Mouse (Mus musculus) heart, adult 9 months (tissue): Measurements from ENCODE around the gene Bhlhe23.

Source experiments
- DNase-seq, 2 experiments: peaks; one replicate each; pipeline ENCODE4 v3.0.0; 2022; ENCODE audit warnings: low spot score in 2 of 2

The Bhlhe23 gene

GRCm38 (mm10) chr2:180775223-180775622, 1.5 kb downstream of the Bhlhe23 start:
- no peak for DNase-seq

DNA sequence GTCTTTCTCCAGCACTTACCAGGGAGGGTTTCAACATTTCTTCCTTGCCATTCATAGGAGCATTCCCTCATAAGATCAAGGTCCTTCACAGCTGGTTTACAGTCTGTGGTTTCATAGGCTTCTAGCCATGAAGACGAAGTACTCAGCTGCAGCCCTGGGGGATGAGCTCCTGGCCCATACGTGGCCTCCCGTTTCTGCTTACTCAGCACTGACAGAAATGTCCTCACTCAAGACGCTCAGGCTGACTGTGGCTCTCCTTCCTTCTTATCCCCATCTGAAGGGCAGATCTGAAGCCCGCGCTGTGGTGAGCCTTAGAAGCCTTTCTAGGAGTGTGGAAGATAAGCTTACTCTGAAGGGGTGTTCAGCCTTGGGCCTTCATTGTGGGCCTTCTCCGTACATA, 11.0 kb downstream of the Bhlhe23 start:
- DNase-seq = no peak

DNA sequence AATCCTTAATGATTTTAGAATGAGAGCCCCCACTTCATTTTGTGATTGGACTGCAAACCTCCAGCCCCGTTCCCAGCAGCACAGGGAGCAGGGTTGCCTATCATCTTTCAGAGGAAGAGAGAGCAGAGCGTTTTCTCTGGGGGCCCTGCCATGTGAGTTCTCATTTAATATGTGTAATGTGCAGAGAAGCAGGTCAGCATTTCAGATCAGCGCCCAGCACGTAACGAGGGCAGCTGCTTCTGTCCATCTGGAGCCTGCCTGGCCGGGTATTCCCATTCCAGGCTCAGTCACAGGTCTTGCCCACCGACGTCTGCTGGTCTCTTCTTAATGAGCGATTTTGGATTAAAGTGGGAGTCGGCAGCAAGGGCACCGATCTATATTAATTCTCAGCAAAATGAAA, 11.7 kb downstream of the Bhlhe23 start:
- no peak for DNase-seq

- no peak for DNase-seq
Observed at GRCm38 (mm10) chr2:180758513-180759263, 18.0 kb downstream of the Bhlhe23 start.

- no peak for DNase-seq
Observed at GRCm38 (mm10) chr2:180756786-180757185, 19.9 kb downstream of the Bhlhe23 start.

GRCm38 (mm10) chr2:180755896-180756295, 20.8 kb downstream of the Bhlhe23 start:
- DNase-seq = no peak

DNA sequence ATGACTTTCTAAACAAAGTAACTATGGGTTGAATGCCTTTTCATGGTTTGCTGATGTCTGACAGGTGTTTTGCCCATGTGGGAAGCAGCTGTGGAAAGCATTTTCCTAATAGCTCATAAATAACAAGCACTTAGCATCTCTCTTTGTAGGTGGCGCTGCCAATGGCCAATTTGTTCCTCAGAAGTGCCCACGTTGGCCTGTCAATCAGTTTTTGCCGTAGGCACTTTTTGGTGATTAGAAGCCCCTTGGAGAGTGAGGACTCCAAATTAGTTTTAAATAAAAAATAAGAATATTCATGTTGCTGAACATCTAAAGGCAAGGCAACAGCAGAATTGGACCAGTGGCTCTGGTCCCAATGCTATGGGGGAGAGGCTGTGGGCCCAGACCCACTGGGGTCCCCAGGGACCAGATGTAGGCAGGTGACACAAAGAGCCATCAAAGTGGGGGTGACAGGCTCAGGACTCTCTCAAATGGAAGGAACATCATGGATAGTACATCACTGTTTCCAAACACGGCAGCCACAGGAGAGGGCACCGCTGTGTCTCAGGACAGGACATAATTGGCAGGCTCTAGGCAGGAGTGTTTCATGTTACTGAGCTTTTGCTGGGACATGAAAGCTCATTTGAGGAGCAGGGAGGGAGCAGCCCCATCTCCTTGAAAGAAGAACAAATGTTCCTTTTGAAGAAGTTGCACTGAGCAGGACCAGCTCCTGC, 21.6 kb downstream of the Bhlhe23 start:
- DNase-seq = no peak

GRCm38 (mm10) chr2:180748904-180749303, 27.8 kb downstream of the Bhlhe23 start:
- no peak for DNase-seq

GRCm38 (mm10) chr2:180746569-180747192, 30.0 kb downstream of the Bhlhe23 start:
- DNase-seq = no peak

GRCm38 (mm10) chr2:180745248-180745927, 31.3 kb downstream of the Bhlhe23 start:
- DNase-seq = peak; percentile 68 to 81

- no peak for DNase-seq
Observed at GRCm38 (mm10) chr2:180743321-180743720, 33.4 kb downstream of the Bhlhe23 start.

GRCm38 (mm10) chr2:180742820-180743219, 33.9 kb downstream of the Bhlhe23 start:
- DNase-seq = no peak

DNA sequence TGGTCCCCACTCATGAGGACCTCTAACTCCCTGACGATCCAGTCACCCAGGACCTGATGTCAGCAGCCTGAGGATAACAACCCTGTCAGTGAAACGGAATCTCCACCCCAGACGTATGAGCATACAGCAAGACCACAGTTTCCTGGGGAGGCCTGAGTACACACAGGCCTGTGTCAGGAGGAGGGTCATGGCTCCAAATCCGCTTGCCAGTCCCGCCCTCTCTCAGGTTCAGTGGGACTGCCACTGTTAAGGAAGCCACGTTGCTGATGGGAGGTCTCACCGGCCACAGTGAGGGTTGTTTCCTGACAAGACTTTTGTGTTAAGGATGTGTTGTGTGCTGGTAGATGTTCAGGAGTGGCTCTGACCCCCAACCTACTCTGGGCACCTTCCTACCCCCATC, 35.3 kb downstream of the Bhlhe23 start:
- no peak for DNase-seq

DNA sequence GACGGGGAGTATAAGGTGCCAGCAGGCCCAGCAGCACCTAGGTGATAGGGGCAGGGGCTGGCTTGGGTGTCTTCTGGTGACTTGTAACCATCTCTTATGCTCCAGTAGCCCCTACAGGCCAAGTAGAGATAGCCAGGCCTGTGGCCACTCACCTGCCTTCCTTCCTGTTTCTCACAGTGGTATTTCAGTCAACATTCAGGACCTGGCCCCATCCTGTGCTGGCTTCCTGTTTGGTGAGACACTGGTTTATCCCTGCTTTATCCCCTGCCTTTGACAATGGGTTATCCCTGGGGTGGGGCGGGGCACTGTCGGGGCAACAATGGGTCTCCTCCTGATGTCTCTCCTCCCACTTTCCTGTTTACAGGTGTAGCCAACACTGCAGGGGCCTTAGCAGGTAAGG, 36.4 kb downstream of the Bhlhe23 start:
- DNase-seq = no peak

DNA sequence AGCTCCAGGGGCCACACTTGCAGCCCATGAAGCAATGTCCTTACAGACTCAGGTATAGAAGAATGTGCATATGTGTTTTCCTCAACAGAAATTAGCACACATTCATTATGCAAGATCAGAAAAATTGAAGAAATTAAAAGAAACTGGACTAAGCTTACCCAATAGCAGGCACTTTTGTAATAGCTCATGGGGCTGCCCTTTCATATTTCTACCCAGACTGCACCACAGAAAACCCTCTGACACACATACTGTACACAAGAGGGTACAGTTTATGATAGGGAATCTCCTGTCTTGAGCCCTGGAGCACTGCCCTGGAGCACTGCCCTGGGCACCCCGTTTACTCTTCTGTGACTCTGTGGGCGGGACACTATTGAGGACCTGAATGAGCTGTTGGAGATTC, 38.7 kb downstream of the Bhlhe23 start:
- DNase-seq = no peak

DNA sequence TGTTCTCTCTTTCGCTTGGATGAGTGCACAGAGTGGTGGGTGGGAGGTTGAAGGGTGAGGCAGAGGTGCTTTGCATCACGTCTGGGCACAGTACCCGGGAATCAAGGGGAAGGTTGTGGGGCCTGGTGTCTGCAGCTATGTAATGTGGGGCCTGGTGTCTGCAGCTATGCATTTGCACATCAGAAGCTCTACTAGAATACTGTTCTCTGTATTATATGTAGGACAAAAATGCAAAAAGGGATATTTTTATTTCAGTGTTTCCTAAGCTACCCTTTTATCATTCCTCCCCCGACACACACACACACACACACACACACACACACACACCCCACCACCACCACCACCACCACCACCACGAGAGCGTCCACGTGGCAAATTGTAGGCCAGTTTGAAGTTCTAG, 41.5 kb downstream of the Bhlhe23 start:
- DNase-seq = no peak

DNA sequence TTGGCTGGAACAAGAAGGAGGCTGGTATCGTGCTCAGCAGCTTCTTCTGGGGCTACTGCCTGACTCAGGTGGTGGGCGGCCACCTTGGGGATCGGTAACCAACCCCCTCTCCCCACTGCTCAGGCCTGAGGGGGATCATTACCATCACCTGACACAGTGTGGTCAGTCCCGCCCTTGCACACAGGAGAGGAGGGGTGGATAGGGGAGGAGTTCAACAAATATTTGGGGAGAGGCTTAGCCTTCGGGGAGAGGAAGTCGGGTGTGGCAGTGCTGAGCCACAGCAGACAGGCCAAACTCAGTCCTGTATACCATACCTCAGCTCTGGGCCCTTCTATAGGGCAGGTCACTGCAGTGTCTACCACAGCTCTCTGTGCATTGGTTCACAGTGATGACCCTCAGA, 44.7 kb downstream of the Bhlhe23 start:
- DNase-seq = no peak

- DNase-seq = no peak
Observed at GRCm38 (mm10) chr2:180731036-180731435, 45.7 kb downstream of the Bhlhe23 start.

DNA sequence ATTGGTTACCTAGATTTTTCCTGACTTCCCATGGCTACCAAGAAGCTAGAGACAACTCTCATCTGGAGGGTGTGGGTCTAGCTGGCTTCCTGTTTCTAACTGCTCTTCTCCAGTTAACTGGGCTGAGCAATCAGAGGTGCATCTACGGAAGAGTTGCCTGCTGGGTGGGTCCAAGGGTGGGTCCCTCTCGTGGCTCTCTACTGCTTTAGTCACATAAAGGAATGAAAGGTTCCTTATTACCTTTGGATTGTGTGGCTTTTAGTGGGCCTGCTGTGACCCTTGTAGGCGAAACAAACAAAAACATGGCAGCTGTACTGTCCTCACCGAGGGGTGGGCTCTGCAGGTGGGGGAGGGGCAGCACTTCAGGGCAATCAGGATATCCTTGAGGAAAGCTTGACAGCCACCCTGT, 49.1 kb downstream of the Bhlhe23 start:
- no peak for DNase-seq

GRCm38 (mm10) chr2:180726658-180727442, 49.9 kb downstream of the Bhlhe23 start:
- DNase-seq = peak; percentile 34 to 47

- no peak for DNase-seq
Observed at GRCm38 (mm10) chr2:180725856-180726629, 50.7 kb downstream of the Bhlhe23 start.
